ENCODE assay signal across 8 mouse cellular contexts in the genomic region with DNA sequence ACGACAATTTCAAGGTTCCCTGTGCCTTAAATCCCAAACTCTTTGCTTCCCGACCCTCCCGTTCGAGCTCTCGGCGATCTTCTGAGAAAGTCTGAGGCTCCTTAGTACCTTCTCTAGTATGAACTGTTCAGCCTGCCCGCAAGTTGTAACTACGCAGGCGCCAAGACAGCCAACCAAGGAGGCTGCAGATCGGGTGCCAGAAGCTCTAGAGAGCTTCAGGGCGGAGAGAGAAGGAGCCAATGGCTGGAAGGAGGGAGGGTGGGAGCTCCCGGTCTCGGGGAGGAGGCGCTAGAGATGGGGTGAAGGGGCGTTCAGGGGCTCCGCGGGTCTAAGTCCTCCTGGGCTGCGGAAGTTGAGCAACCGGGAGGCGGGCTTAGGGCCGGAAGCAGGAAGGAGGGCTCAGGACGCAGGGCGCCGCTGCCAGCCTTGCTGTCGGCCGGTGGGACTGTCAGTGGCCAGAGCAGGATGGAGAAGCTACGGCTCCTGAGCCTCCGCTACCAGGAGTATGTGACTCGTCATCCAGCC. TPM values are rescaled to one million over a fixed set of nuclear protein-coding genes. Genes with fewer than 3 reads are reported as not detected.
A peak's percentile ranks its signal among the peaks of the same experiment; 100 is the strongest.
DNase-seq lines count a peak whose midpoint lies in the region; ATAC-seq and TF ChIP-seq lines count a peak whose summit lies in the region.

No protein-coding gene starts in this region.

- DNase-seq in gastrocnemius, adult 8-10 months (ENCODE audit: low spot score in 2 of 2) = peak; percentile 87 to 94
- peak; percentile 86 for DNase-seq in hindlimb bud, embryonic 11.5 days (ENCODE audit: extremely low spot score, low read depth, low spot score)
- DNase-seq in left cerebral cortex, adult 8-10 months (ENCODE audit: low spot score in 2 of 2) = peak; percentile 82 to 98
- peak; percentile 97 to 99 for DNase-seq in right cerebral cortex, postnatal 10 days (ENCODE audit: low spot score in 2 of 2)
- peak; percentile 89 for DNase-seq in urinary bladder, postnatal 25 days (ENCODE audit: low spot score)

- H3K27ac ChIP-seq in cortical plate, adult 2 months (ENCODE audit: insufficient read depth, low read length) = 0 out of 2 replicates have a peak overlapping the region, but pooled peaks have one; percentile 8

- H3K9me3 ChIP-seq in megakaryocyte, embryonic 14.5 days = no peaks in the 10 kb centered on the region

- H3K4me3 ChIP-seq in cortical plate, adult 2 months (ENCODE audit: insufficient read depth, low read length) = peak overlapping the region; percentile 74
- H3K4me3 ChIP-seq in megakaryocyte, embryonic 14.5 days (replicated peaks) = peak overlapping the region; percentile 98

- peaks cover 26% of the 10 kb centered on the region for H3K27me3 ChIP-seq in megakaryocyte, embryonic 14.5 days (replicated peaks)

- peak; percentile 84 for TF ChIP-seq POLR2A in cortical plate, adult 2 months (IDR thresholded peaks at IDR 0.05; ENCODE audit: extremely low read depth, insufficient read depth, low read length)

- peak; percentile 91 for ATAC-seq in activated CD4-positive, CD25-positive, alpha-beta regulatory T cell, adult 4 months

- TF ChIP-seq CTCF in cortical plate, adult 2 months (IDR thresholded peaks at IDR 0.05; ENCODE audit: extremely low read depth, insufficient read depth, low read length) = no peak

- H3K4me1 ChIP-seq in cortical plate, adult 2 months (ENCODE audit: control insufficient read depth, insufficient read depth, low read length) = peaks cover 5% of the 10 kb centered on the region
- H3K4me1 ChIP-seq in megakaryocyte, embryonic 14.5 days = peaks cover 53% of the 10 kb centered on the region

- H3K36me3 ChIP-seq in megakaryocyte, embryonic 14.5 days (replicated peaks; ENCODE audit: low read length) = peaks cover 35% of the 10 kb centered on the region

RNA-seq across cellular contexts. Expression of a gene that starts 0.5 kb away (rescaled TPM):
- not detected for polyA plus RNA-seq in activated CD4-positive, CD25-positive, alpha-beta regulatory T cell, adult 4 months (2017; shearing (Covaris generic))
- 0.31 and 0.59 TPM in 2 replicates for polyA plus RNA-seq in cortical plate, adult 2 months (2012; rRNA removed)
- total RNA-seq in gastrocnemius, adult 8-10 months (2022) = under 1 TPM in 2 of 4 experiments, not detected in 2; 0.65 to 0.99 TPM
- total RNA-seq in left cerebral cortex, adult 8-10 months (2022) = 1 to 10 TPM in 2 of 4 experiments, under 1 TPM in 2; 0.50 to 1.5 (median 0.85) TPM
- not detected in 2 replicates for polyA plus RNA-seq in megakaryocyte, embryonic 14.5 days (2012; ENCODE audit: insufficient read depth, low replicate concordance)

RNA-seq across cellular contexts. Expression of a gene that starts 0.7 kb away (rescaled TPM):
- 10 to 100 TPM; 40.0 to 59.3 TPM for polyA plus RNA-seq in activated CD4-positive, CD25-positive, alpha-beta regulatory T cell, adult 4 months (2017; shearing (Covaris generic))
- polyA plus RNA-seq in cortical plate, adult 2 months (2012; rRNA removed) = 45.5 and 50.3 TPM in 2 replicates
- 10 to 100 TPM; 17.0 to 19.5 (median 17.7) TPM for total RNA-seq in gastrocnemius, adult 8-10 months (2022)
- 10 to 100 TPM; 31.7 to 33.7 (median 32.7) TPM for total RNA-seq in left cerebral cortex, adult 8-10 months (2022)
- 28.2 and 40.3 TPM in 2 replicates for polyA plus RNA-seq in megakaryocyte, embryonic 14.5 days (2012; ENCODE audit: insufficient read depth, low replicate concordance)

RNA-seq across cellular contexts. Expression of a gene that starts 7.2 kb away (rescaled TPM):
- polyA plus RNA-seq in activated CD4-positive, CD25-positive, alpha-beta regulatory T cell, adult 4 months (2017; shearing (Covaris generic)) = 1 to 10 TPM; 1.1 to 1.2 TPM
- polyA plus RNA-seq in cortical plate, adult 2 months (2012; rRNA removed) = 4.2 and 4.4 TPM in 2 replicates
- total RNA-seq in gastrocnemius, adult 8-10 months (2022) = 1 to 10 TPM in 2 of 4 experiments, under 1 TPM in 2; 0.24 to 1.3 (median 1.0) TPM
- total RNA-seq in left cerebral cortex, adult 8-10 months (2022) = 1 to 10 TPM; 2.1 to 4.8 (median 3.4) TPM
- polyA plus RNA-seq in megakaryocyte, embryonic 14.5 days (2012; ENCODE audit: insufficient read depth, low replicate concordance) = 3.6 TPM in 1 of 2 replicates, not detected in the other

RNA-seq across cellular contexts. Expression of a gene that starts 25.9 kb away (rescaled TPM):
- under 1 TPM; 0.36 to 0.45 TPM for polyA plus RNA-seq in activated CD4-positive, CD25-positive, alpha-beta regulatory T cell, adult 4 months (2017; shearing (Covaris generic))
- polyA plus RNA-seq in cortical plate, adult 2 months (2012; rRNA removed) = 320 and 321 TPM in 2 replicates
- 1 to 10 TPM; 1.7 to 2.5 (median 2.3) TPM for total RNA-seq in gastrocnemius, adult 8-10 months (2022)
- 100 to 1,000 TPM; 328 to 363 (median 345) TPM for total RNA-seq in left cerebral cortex, adult 8-10 months (2022)
- polyA plus RNA-seq in megakaryocyte, embryonic 14.5 days (2012; ENCODE audit: insufficient read depth, low replicate concordance) = 0.20 TPM in 1 of 2 replicates, not detected in the other

RNA-seq across cellular contexts. Expression of a gene that starts 58.7 kb away (rescaled TPM):
- polyA plus RNA-seq in activated CD4-positive, CD25-positive, alpha-beta regulatory T cell, adult 4 months (2017; shearing (Covaris generic)) = 1 to 10 TPM; 4.2 to 6.3 TPM
- 99.9 and 108 TPM in 2 replicates for polyA plus RNA-seq in cortical plate, adult 2 months (2012; rRNA removed)
- 10 to 100 TPM; 27.5 to 34.6 (median 31.3) TPM for total RNA-seq in gastrocnemius, adult 8-10 months (2022)
- total RNA-seq in left cerebral cortex, adult 8-10 months (2022) = 100 to 1,000 TPM; 121 to 130 (median 128) TPM
- polyA plus RNA-seq in megakaryocyte, embryonic 14.5 days (2012; ENCODE audit: insufficient read depth, low replicate concordance) = 4.1 and 10.1 TPM in 2 replicates

Comparison
In these comparisons a context has a peak if more than half of its experiments do, and no peak if none do; other contexts are left out.
1. Peak in every context shown above with its lines: DNase-seq, ATAC-seq, H3K4me3 ChIP-seq and H3K27ac ChIP-seq.